Mouse (Mus musculus): Measurements from ENCODE around the gene Lrrc27.

Gene Lrrc27

DNA sequence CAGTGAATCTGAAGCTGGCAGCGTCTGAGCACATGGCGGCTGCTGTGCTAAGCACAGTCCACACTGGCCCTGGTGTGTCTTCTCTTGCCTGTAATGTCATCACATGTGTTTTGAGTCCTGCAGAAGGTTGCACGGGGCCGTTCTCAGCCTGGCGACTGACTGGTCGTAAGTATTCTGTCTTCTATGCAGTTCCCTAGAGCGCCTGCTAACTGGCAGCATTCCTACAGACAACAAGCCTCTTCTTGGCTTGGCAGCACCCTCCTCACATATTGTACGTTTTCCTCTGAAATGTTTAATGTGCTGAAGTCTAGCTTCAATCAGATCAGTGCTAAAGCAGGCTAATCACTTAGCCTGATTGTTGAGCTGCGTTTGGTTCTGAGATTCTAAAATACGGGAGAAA lies 62.8 kb downstream of the Lrrc27 start:
- DNase-seq (ENCODE audit: low spot score in 2 of 2) = no peak

- DNase-seq (ENCODE audit: low spot score in 2 of 2) = no peak
Observed at GRCm38 (mm10) chr7:139276150-139276549, 63.4 kb downstream of the Lrrc27 start.

- DNase-seq (ENCODE audit: low spot score in 2 of 2) = no peak
Observed at GRCm38 (mm10) chr7:139277536-139277935, 64.7 kb downstream of the Lrrc27 start.

DNA sequence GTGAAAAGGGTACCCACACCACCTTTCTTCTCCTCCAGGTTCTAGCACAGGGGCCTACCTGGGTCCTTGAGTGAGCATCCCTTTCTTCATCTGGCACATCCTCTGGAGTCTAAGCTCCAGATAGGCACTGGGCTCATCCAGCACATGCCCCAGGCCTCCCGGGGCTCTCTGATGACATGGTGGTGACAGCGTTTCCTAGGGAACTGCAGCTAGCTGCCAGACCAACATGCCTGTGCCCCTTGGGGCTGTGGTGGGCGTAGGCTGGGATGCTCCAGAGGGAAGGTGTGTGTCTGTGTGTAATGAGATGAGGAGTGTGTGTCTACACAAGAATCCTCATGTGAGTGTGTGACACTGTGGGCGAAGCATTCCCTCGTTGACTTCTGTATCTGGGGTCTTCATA lies 66.8 kb downstream of the Lrrc27 start:
- no peak for DNase-seq (ENCODE audit: low spot score in 2 of 2)

DNA sequence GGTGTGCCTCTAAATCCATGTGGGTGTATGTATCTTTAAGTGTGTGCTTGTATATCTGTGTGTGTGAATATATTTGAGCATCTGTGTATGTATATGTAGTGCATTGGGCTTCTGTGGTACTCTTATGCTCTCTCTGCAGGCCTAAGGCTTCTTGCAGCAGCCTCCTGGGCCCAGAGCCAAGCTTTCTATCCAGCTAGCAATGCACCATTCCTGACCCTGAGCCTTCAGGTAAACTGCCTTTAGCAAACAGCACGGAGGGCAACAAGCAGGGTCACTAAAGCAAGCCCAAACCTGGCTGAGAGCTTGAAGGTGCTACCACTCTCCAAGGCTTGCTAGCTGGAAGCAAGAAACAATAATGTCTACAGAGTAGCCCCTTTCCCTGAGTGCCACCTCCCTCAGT lies 67.3 kb downstream of the Lrrc27 start:
- no peak for DNase-seq (ENCODE audit: low spot score in 2 of 2)

- no peak for DNase-seq (ENCODE audit: low spot score in 2 of 2)
Observed at GRCm38 (mm10) chr7:139281195-139281594, 68.4 kb downstream of the Lrrc27 start.

GRCm38 (mm10) chr7:139282037-139282436 lies 69.2 kb downstream of the Lrrc27 start:
- no peak for DNase-seq (ENCODE audit: low spot score in 2 of 2)

DNA sequence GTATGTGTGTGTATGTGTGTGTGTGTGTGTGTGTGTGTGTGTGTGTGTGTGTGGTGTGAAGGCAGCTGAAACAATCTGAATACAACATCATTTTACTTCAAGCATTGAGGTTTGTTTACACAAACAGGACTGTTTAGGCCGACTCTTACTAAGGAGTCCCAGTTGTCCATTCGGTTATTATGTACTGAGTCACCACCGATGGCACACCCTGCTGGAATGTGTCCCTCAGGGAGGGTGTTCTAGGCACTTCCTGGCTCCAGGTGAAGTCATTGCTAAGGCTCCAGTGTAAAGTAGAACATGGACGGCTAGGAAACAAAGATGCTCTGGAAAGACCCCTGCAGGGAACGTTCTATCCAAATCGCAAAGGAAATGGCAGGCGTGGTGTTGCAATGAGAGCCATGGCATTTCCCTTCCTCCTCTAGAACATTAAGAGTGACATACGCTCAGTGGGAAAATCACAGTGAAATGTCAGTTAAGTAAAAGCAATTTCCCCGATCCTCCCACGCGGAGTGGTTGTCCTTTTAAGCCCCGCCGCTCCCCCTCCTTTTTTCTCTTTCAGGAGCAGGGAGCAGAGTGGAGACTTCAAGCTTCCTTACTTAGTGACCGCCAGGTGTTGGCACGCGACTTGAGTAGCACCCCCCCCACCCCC lies 72.6 kb downstream of the Lrrc27 start:
- DNase-seq (ENCODE audit: low spot score in 2 of 2) = no peak

GRCm38 (mm10) chr7:139288540-139288939 lies 75.8 kb downstream of the Lrrc27 start:
- DNase-seq (ENCODE audit: low spot score in 2 of 2) = no peak

All from spleen, postnatal 4 days (tissue).